Mouse (Mus musculus): ENCODE measurements around the gene Zc3h6.

Zc3h6 gene

GRCm38 (mm10) chr2:129038426-129038936 lies 71.3 kb downstream of the Zc3h6 start:
- peak in 1 of 2 experiments; percentile 10 for DNase-seq

DNA sequence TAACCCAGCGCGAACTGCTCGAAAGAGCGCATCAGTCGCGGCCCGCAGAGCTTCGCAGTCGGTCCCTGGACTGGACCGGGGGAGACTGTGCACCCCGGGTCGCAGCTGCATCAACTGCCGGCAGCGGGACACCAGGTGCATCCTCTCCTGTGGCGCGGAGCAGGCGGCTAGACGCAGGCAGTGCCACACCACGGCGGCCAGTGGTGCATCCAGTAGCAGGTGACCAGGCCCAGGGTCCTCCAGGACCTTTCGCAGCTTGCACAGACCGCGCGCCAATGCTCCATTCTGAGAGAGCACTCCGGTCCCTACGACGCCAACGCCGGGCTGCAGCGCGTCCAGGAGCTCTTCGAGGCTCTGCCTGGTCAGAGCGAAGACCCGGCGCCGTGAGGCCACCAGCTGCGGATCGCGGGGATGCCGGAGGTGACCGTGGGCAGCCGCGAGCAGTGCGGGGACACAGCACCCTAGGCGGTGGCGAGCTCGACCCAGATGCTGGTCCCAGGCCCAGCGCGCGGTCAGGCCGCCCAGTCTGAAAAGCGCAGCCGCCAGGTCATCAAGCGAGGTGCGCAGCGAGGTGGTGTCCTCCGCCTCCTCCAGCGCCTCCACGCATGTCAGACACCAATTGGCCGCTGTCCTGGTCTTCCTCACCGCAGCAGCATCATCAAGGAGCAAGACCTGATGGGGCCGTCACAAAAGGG lies 71.9 kb downstream of the Zc3h6 start:
- peak; percentile 53 to 69 for DNase-seq

DNA sequence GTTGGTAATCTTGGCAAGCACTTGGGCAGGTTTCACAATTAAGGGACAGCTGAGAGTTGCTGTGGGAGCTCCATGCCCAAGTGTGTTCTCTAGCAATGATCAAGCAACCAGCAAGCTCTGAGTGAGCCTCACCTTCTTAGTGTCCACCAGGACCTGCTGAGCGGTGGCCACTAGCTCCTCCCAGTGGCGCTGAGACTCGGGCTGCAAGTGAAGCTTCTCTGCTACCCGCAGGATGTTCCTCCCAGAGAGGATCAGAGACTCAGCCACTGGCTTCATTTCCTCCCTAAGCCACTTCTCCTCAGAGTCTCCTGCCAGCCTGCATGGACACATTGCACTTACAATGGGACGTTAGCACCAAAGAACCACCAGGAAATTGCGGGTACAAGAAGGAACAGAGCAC lies 73.4 kb downstream of the Zc3h6 start:
- DNase-seq = peak; percentile 23 to 42

DNA sequence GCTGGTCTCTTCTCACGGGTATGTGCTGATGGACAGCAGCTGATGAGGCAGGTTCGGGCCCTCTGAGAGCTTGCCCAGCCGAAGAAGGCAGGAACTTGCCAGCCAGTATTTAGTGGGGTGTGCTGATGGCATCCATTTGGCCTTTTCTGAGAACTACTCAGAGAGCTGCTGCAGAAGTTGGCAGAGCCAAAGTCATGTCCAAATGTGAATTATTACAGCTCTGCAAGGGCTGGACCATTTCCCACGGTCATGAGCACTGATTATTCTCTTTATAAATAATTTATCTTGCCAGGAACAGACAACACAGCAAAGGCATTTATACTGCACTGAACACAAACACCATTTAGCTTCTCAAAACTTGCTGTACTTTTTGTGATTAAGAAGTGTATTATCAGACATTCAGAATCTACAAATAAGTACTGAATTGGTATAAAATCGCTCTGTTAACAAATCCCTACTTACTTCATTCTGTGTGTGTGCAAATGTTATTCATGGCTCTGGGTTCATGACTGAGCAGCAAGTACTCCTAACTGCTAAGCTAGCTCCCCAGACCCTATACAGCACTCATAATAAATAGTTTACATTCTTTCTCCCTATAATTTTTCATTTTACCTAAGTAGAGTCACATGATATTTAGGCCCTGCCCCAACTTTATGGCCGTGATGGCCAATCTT lies 79.1 kb downstream of the Zc3h6 start:
- DNase-seq = no peak

DNA sequence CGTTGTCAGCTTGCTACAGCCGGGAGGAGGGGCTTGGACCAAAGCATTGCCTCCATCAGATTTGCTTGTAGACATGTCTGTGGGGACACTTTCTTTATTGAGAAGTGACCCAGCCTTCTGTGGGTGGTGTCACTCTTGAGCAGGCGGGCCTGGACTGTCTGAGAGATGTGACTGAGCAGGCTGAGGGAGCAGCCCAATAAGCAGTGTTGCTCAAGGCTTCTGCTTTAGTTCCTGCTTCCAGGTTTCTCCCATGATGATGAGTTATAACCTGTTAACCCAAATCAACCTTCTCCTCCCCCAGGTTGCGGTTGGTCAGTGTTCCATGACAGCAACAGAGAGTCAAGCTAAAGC lies 79.6 kb downstream of the Zc3h6 start:
- DNase-seq = no peak

GRCm38 (mm10) chr2:129047811-129048210 lies 80.6 kb downstream of the Zc3h6 start, which contains the start of gene Vinac1:
Gene Vinac1 (minus strand): TSS chr2:129048172.
- DNase-seq = no peak

DNA sequence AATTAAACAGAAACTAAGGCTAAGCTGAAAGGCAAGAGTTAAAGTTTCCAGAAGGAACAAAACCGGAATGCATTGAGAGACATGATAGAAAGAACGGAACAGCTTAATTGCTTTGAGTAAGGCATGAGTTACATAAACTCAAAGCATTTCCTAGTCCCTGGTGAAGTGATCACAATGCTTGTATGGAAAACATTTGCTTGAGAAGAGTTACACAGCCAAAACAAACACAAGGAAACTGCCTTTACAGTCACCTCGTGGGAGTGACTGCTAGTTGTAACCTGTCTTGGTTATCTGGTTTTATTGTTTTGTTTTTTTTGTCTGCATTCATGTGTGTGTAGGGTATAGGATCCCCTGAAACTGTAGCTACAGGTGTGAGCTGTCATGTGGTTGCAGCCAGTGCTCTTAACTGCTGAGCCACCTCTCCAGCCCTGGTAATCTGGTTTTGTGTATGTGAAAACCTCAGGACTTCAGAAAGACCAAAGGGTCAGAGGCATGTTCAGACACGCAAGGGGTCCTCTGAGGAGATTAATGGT lies 85.3 kb downstream of the Zc3h6 start:
- no peak for DNase-seq

DNA sequence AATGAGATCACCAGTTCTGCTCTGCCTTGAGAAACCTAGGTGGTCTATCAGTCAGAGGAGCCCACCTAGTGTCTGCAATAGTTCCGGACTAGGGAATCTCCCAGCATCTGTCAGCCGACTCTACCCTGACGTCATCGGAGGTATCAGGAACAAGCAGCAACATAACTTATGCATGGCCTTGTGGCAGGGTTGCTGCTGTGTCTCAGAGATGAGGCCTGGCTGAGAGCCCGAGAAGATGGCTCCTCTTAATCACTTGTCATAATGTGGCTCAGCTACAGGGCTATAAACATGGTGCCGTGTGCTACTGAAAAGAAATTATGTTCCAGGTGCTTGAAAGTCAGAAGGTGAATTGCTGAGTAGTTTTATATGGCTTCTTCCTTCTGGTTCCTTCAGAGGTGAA lies 88.5 kb downstream of the Zc3h6 start:
- no peak for DNase-seq

DNA sequence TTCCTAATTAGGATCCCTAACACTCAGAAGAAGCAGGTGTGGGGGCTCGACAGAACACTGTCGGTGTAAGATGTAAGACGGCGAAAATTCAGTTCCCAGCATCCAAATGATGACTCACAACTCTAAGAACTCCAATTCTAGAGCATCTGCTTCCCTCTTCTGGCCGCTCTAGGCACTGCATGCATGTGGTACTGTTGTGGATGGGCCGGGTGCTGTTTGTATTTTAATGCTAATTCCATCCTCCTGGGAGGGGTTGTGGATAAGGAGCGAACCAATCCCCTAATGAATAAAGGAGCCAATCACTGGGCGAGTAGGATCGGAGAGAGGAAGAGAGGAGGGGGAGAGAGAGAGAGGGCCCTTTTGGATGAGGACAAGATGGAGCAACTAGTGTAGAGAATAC lies 89.4 kb downstream of the Zc3h6 start:
- peak; percentile 31 to 53 for DNase-seq

GRCm38 (mm10) chr2:129057256-129057655 lies 90.1 kb downstream of the Zc3h6 start:
- no peak for DNase-seq

DNA sequence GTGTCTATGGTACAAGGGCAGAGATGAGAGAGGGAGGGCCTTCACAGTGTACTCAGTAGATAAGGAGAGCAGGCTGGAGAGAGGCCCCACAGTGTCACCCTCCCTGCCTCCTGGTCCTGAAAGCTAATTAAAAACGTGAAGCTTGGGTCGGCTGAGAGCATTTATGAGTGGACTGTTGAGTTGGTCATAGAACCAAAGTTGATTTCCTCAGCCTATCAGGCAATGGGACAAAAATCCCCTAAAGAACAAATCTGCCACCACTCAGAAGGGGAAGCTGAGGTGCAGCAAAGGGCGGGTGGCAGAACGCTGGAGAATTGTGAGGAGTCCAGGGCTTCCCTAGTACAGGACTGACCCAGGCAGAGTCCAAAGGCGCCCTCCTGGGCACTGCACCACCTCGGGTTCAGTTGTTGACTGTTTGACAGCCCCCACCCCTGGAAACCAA lies 90.7 kb downstream of the Zc3h6 start:
- DNase-seq = no peak

- no peak for DNase-seq
Observed at GRCm38 (mm10) chr2:129061456-129062059, 94.4 kb downstream of the Zc3h6 start.

- peak; percentile 80 to 82 for DNase-seq
Observed at GRCm38 (mm10) chr2:129065437-129066282, 98.5 kb downstream of the Zc3h6 start, which contains the start of gene Ttl. Gene Ttl (plus strand): TSS chr2:129065942.

DNA sequence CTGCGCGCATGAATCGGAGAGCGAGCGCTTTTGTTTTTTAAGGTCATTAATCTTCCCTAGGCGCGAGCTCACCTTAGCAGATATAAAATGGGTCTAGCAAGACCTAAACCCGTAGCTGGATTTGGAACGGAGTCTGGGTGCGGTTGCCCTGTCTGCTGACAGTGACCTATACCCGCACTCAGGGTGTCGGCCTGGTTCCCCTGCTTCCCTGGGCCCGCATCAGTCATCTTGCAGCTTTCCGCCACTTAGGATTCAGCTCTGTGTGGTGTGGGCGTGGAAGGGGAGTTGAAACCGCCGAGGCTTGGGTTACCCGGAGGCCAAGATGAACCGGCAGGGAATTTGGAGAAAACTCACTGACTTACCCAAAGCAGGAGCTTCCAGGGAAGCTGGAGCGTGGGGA lies 99.1 kb downstream of the Zc3h6 start:
- DNase-seq = peak; percentile 47 to 61
